Mouse (Mus musculus) brain, embryonic 14.5 days (tissue): ENCODE results near the gene Arid3b.

Source experiments
- CTCF ChIP-seq: fragments of 200-500 bp; IDR thresholded peaks from 2 replicates; pipeline ENCODE4 v1.5.1; 2012; ENCODE audit warnings: inconsistent platforms, mild to moderate bottlenecking, moderate library complexity, borderline replicate concordance; ENCODE audit not compliant: insufficient read depth, insufficient read length; ENCODE audit errors: extremely low read depth
- POLR2A ChIP-seq: fragments of 200-500 bp; IDR thresholded peaks from 2 replicates; pipeline ENCODE4 v1.6.1; 2012; ENCODE audit warnings: mild to moderate bottlenecking, inconsistent platforms, borderline replicate concordance; ENCODE audit not compliant: poor library complexity, insufficient read depth, insufficient read length, severe bottlenecking; ENCODE audit errors: extremely low read depth

DNA sequence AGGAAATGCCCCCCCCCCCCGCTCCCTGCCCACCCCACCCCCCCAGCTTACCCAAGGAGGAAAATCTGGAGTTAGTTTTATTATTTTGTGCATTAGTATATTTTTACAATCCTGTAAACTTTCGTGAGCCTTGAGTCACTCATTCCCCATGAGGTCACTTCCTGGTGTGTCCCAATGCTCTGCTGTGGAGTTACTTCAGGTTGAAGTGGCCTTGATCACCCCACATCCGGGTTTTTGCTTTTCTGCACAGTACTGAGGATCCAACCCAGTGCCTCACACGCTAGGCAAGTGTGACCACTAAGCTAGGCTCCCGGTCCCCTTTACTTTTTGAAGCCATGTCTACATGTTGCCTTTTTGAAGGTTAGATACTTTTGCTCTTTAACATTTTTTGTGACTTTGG is 37.5 kb upstream of the Arid3b start:
- no peak for TF ChIP-seq POLR2A
- TF ChIP-seq CTCF, result no peak
